Mouse (Mus musculus): ENCODE results near the gene Tpi1. TPM values are rescaled to one million over a fixed set of nuclear protein-coding genes. Genes with fewer than 3 reads are reported as not detected.
A peak's percentile ranks its signal among the peaks of the same experiment; 100 is the strongest.
"Not testable (repeated sequence)": the region's sequence is repeated elsewhere in the genome, so short reads cannot be mapped to it uniquely, and the experiment has no call there.

Tpi1 gene
- total RNA-seq, 2 experiments from 2014 or later = 2,224 to 2,391 TPM

- peak overlapping the region; percentile 99 for H3K27ac ChIP-seq
- peak overlapping the region; percentile 74 for H3K4me3 ChIP-seq
- intact Hi-C loops (cut with DNase I) = loop anchor here (5.0 kb wide), 1 partner anchor 48 kb away; the partner anchor contains the start of genes Atn1 and Gm45234
- TF ChIP-seq CTCF (IDR thresholded peaks at IDR 0.05) = peak; percentile 28; the same call in 1 of the 2 replicates
- DNase-seq = peak; percentile 97
Observed at GRCm38 (mm10) chr6:124805341-124806321, 8.5 kb downstream of the Tpi1 start.

GRCm38 (mm10) chr6:124804341-124804740, 9.8 kb downstream of the Tpi1 start:
- Histone ChIP-seq H3K4me3 (no peak overlapping the region), H3K27ac (no peak overlapping the region; the same call in 1 of the 2 replicates)
- TF ChIP-seq CTCF (IDR thresholded peaks at IDR 0.05) = no peak
- DNase-seq = no peak
- intact Hi-C loops (cut with DNase I) = no loop called here

GRCm38 (mm10) chr6:124803691-124804090, 10.4 kb downstream of the Tpi1 start:
- intact Hi-C loops (cut with DNase I); DNase-seq; H3K4me3 ChIP-seq; H3K27ac ChIP-seq: not testable (repeated sequence)

GRCm38 (mm10) chr6:124803061-124803460, 11.0 kb downstream of the Tpi1 start:
- Histone ChIP-seq H3K27ac (no peak overlapping the region), H3K4me3 (no peak overlapping the region)
- TF ChIP-seq CTCF (IDR thresholded peaks at IDR 0.05) = no peak
- no peak for DNase-seq
- intact Hi-C loops (cut with DNase I) = no loop called here

- intact Hi-C loops (cut with DNase I); H3K27ac ChIP-seq; DNase-seq; H3K4me3 ChIP-seq: not testable (repeated sequence)
Observed at GRCm38 (mm10) chr6:124802400-124802799, 11.7 kb downstream of the Tpi1 start.

- Histone ChIP-seq H3K27ac (no peak overlapping the region), H3K4me3 (no peak overlapping the region)
- intact Hi-C loops (cut with DNase I) = no loop called here
- DNase-seq = no peak
- no peak for TF ChIP-seq CTCF (IDR thresholded peaks at IDR 0.05)
Observed at GRCm38 (mm10) chr6:124796200-124796599, 17.9 kb downstream of the Tpi1 start.

- no peak for TF ChIP-seq CTCF (IDR thresholded peaks at IDR 0.05)
- Histone ChIP-seq H3K27ac (no peak overlapping the region), H3K4me3 (no peak overlapping the region)
- intact Hi-C loops (cut with DNase I) = no loop called here
- DNase-seq = no peak
Observed at GRCm38 (mm10) chr6:124795781-124796180, 18.3 kb downstream of the Tpi1 start.

- Histone ChIP-seq H3K4me3 (no peak overlapping the region), H3K27ac (no peak overlapping the region)
- TF ChIP-seq CTCF (IDR thresholded peaks at IDR 0.05) = no peak
- no peak for DNase-seq
- intact Hi-C loops (cut with DNase I) = no loop called here
Observed at GRCm38 (mm10) chr6:124791911-124792310, 22.2 kb downstream of the Tpi1 start.

- intact Hi-C loops (cut with DNase I) = no loop called here
- no peak for TF ChIP-seq CTCF (IDR thresholded peaks at IDR 0.05)
- DNase-seq = no peak
- Histone ChIP-seq H3K4me3 (no peak overlapping the region), H3K27ac (no peak overlapping the region)
Observed at GRCm38 (mm10) chr6:124790121-124790520, 24.0 kb downstream of the Tpi1 start.

GRCm38 (mm10) chr6:124789519-124789918, 24.6 kb downstream of the Tpi1 start:
- no peak for TF ChIP-seq CTCF (IDR thresholded peaks at IDR 0.05)
- intact Hi-C loops (cut with DNase I) = no loop called here
- no peak for DNase-seq
- H3K4me3 ChIP-seq = no peak overlapping the region
- H3K27ac ChIP-seq = no peak overlapping the region

- no peak for TF ChIP-seq CTCF (IDR thresholded peaks at IDR 0.05)
- H3K4me3 ChIP-seq = no peak overlapping the region
- H3K27ac ChIP-seq = no peak overlapping the region
- no peak for DNase-seq
- intact Hi-C loops (cut with DNase I) = no loop called here
Observed at GRCm38 (mm10) chr6:124787722-124788121, 26.4 kb downstream of the Tpi1 start.

- no peak for DNase-seq
- intact Hi-C loops (cut with DNase I) = no loop called here
- H3K27ac ChIP-seq = no peak overlapping the region
- no peak for TF ChIP-seq CTCF (IDR thresholded peaks at IDR 0.05)
- no peak overlapping the region for H3K4me3 ChIP-seq
Observed at GRCm38 (mm10) chr6:124786756-124787420, 27.2 kb downstream of the Tpi1 start.

- TF ChIP-seq CTCF (IDR thresholded peaks at IDR 0.05) = no peak
- Histone ChIP-seq H3K4me3 (peak overlapping the region; percentile 46), H3K27ac (no peak overlapping the region; the same call in 1 of the 2 replicates)
- intact Hi-C loops (cut with DNase I) = no loop called here
- peak; percentile 50 for DNase-seq
Observed at GRCm38 (mm10) chr6:124782436-124782835, 31.7 kb downstream of the Tpi1 start.
